Mouse (Mus musculus): ENCODE data around the gene Tmem132c.

DNA sequence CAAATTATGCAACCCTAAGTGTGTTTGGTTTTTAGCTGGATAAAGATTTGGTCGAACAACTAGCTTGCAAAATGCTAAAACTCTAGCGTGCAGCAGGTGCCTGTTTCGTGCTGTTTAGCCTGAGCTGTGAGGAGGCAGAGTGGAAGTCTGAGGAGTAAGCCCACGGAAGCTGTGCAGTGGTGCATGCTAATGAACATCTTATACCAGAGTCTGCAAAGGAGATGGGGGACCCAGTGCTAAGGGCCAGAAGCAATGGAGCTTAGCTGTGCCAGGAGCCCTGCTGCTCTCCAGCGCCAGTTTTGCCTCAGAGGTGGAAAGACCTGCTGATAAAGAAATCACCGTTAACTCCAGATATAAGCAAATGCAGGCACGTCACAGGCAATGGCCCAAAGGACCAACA, 212.5 kb downstream of the Tmem132c start:
- TF ChIP-seq CTCF (IDR thresholded peaks at IDR 0.05; ENCODE audit: low read depth) (no peak), EP300 (optimal IDR thresholded peaks at IDR 0.05) (no peak)

All from stomach, postnatal 0 days (tissue).